Mouse (Mus musculus): Measurements from ENCODE around the gene Trim10. TPM values are rescaled to one million over a fixed set of nuclear protein-coding genes. Genes with fewer than 3 reads are reported as not detected.

The Trim10 gene
- polyA plus RNA-seq, 1 experiment from 2014 or later = 6.7 TPM

DNA sequence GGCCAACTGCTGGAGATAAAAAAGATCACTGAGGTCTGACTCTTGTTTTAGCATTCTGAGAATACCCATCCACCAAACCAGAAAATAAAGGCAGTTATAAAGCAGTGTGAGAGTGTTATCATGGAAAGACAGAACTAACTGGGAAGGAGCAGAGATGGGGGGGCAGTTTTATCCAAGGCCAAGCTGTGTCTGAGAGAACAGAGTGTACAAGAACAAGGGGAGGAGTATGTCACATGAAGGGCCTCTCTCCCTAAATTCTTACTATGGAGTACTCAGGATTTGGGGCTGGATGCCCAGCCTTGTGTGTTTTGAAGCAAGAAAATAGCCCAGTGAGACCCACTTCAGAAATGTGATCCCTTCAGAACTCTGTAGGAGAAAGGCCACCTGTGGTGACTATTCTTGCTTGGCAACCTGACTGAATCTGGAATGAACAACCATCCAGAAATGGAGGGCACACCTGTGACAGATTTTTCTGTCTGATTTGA lies 28.4 kb upstream of the Trim10 start:
- H3K36me3 ChIP-seq = peaks cover 8% of the 10 kb centered on the region; the same call in 1 of the 2 replicates
- H3K4me1 ChIP-seq (replicated peaks) = peaks cover 13% of the 10 kb centered on the region
- no peaks in the 10 kb centered on the region for H3K27me3 ChIP-seq (ENCODE audit: insufficient read depth, poor library complexity, severe bottlenecking)
- no peaks in the 10 kb centered on the region for H3K9me3 ChIP-seq
- H3K4me3 ChIP-seq = no peak overlapping the region
- H3K27ac ChIP-seq = no peak overlapping the region
- DNase-seq (ENCODE audit: low spot score) = no peak

DNA sequence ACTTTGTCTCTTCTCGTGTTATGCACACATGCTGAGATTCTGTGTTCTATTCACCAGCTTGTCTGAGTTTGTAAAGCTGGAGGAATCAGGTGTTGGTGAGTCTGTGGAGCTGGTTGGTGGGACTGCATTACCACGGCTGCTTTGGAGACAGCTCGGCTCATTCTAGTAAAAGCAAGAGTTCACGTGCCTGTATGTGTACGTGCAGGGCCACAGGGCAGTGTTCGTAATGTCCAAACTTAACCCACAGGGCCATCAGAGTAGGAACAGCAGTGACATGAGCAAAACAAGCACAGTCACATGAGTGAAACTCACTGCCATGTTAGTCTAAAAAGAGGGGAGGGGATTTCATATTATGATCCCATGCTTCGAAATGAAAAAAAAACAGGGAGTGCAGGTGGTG lies 25.7 kb upstream of the Trim10 start:
- no peaks in the 10 kb centered on the region for H3K27me3 ChIP-seq (ENCODE audit: insufficient read depth, poor library complexity, severe bottlenecking)
- H3K4me3 ChIP-seq = no peak overlapping the region
- no peaks in the 10 kb centered on the region for H3K9me3 ChIP-seq
- no peaks in the 10 kb centered on the region for H3K4me1 ChIP-seq (replicated peaks)
- H3K27ac ChIP-seq = no peak overlapping the region
- WGBS = 86% methylated on average over 7 of the region's 7 CpGs
- H3K36me3 ChIP-seq = peaks cover 8% of the 10 kb centered on the region; the same call in 1 of the 2 replicates
- no peak for DNase-seq (ENCODE audit: low spot score)

DNA sequence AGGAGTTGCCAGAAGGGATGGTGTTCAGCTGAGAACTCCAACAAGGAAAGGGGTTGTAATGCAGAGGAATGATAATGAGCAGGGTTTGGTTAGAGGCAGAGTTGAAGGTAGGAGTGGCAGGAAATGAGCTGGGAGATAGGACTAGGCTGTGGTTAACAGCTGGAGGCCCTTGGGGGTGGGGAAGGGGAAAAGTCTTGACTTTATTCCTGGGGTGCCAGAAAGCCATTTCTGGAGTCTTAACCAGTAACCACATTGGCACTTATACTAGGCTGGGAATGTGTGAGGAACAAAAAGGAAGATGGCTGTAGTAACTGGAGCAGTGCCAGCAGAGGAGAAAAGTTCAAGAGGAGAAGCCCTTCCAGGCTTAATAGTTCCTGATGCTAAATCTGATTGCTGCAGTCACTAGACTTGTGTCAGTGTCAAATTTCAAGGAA lies 25.1 kb upstream of the Trim10 start:
- no peaks in the 10 kb centered on the region for H3K27me3 ChIP-seq (ENCODE audit: insufficient read depth, poor library complexity, severe bottlenecking)
- H3K4me1 ChIP-seq (replicated peaks) = no peaks in the 10 kb centered on the region
- H3K36me3 ChIP-seq = peaks cover 8% of the 10 kb centered on the region; the same call in 1 of the 2 replicates
- no peaks in the 10 kb centered on the region for H3K9me3 ChIP-seq
- H3K4me3 ChIP-seq = no peak overlapping the region
- no peak for DNase-seq (ENCODE audit: low spot score)
- H3K27ac ChIP-seq = no peak overlapping the region

DNA sequence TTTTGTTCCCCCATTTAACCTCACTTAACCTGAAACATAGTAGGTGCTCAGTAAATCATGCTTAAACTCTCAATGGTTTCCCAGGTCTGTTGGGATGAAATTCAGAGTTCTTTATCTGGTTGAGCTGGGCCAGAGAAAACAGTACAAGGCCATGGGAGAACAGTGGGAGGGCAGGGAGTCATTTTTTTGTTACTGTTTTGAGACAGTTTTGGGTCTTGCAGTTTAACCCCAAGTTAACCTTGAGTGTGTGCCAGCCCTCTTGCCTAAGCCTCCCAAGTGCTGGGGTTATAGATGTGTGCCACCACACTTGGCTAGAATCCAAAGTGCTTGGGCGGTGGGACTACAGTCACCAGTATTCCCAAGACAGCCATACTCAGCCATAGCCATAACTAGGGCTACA lies 24.6 kb upstream of the Trim10 start:
- Histone ChIP-seq H3K4me1 (replicated peaks) (no peaks in the 10 kb centered on the region), H3K27ac (no peak overlapping the region), H3K27me3 (ENCODE audit: insufficient read depth, poor library complexity, severe bottlenecking) (no peaks in the 10 kb centered on the region), H3K9me3 (no peaks in the 10 kb centered on the region), H3K36me3 (peaks cover 8% of the 10 kb centered on the region; the same call in 1 of the 2 replicates), H3K4me3 (no peak overlapping the region)
- WGBS = 100% methylated on average over 1 of the region's 1 CpGs
- no peak for DNase-seq (ENCODE audit: low spot score)

DNA sequence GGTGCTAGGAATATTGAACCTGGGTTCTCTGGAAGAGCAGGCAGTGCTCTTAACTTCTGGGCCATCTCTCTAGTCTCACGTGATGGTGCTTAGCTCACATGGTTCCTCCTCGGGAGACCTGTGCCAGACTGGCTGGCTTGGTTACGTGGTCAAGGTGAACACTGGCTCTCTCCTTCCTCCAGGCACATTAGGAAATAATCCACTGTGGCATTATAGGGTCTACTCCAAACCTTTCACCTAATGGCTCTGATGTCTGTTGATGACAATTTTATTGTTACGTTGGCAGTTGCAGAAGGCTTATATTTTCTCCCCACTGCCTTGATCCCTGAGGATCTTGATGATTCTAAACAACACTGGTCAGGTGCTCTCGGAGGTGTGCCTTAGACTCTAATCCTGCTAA lies 20.5 kb upstream of the Trim10 start:
- DNase-seq (ENCODE audit: low spot score) = no peak
- Histone ChIP-seq H3K4me3 (no peak overlapping the region), H3K27me3 (ENCODE audit: insufficient read depth, poor library complexity, severe bottlenecking) (no peaks in the 10 kb centered on the region), H3K36me3 (peaks cover 38% of the 10 kb centered on the region), H3K4me1 (replicated peaks) (no peaks in the 10 kb centered on the region), H3K9me3 (no peaks in the 10 kb centered on the region), H3K27ac (no peak overlapping the region)
- WGBS = 91% methylated on average over 5 of the region's 5 CpGs

DNA sequence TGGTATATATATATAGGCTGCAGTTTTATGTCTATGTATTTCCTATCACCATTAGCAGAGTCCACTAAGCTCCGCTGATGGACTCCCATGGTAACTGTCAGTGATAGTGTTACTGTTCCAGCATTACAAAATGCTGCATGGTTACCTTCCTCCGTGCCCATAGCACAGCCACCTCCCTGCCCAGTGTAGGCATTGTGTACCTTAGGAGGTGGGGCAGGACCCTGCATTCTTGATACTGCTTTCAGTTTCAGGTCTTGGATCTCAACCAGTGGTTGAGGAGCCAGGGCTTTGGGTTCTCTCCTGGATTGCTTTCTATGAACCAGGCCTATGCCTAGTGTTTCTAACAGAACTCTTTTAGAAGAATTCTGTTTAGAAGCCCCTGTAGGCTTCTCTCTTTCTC lies 19.4 kb upstream of the Trim10 start:
- no peaks in the 10 kb centered on the region for H3K4me1 ChIP-seq (replicated peaks)
- 96% methylated on average over 2 of the region's 2 CpGs for WGBS
- no peaks in the 10 kb centered on the region for H3K27me3 ChIP-seq (ENCODE audit: insufficient read depth, poor library complexity, severe bottlenecking)
- H3K36me3 ChIP-seq = peaks cover 46% of the 10 kb centered on the region
- no peak for DNase-seq (ENCODE audit: low spot score)
- no peak overlapping the region for H3K4me3 ChIP-seq
- no peak overlapping the region for H3K27ac ChIP-seq
- H3K9me3 ChIP-seq = no peaks in the 10 kb centered on the region

DNA sequence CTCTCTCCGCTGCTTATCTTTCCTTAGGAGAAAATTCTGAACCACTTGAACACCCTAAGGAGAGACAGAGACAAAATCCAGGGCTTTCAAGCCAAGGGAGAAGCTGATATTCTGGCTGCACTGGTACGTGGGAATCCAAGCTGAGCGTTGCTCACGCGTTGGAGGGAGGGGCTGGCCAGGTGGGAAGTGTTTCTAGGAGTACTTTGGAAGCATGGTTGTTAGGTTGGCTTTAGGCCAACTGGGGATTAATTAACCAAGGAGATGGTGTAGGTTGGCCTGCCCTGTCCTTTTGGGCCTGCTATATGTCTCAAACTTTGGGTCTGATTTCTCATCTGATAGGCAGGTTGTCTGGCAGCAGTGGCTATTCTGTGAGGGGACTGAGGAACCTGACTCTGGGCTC lies 18.2 kb upstream of the Trim10 start:
- Histone ChIP-seq H3K36me3 (peaks cover 57% of the 10 kb centered on the region), H3K9me3 (no peaks in the 10 kb centered on the region), H3K4me3 (no peak overlapping the region), H3K4me1 (replicated peaks) (no peaks in the 10 kb centered on the region), H3K27ac (no peak overlapping the region), H3K27me3 (ENCODE audit: insufficient read depth, poor library complexity, severe bottlenecking) (no peaks in the 10 kb centered on the region)
- DNase-seq (ENCODE audit: low spot score) = no peak
- 93% methylated on average over 5 of the region's 5 CpGs for WGBS

DNA sequence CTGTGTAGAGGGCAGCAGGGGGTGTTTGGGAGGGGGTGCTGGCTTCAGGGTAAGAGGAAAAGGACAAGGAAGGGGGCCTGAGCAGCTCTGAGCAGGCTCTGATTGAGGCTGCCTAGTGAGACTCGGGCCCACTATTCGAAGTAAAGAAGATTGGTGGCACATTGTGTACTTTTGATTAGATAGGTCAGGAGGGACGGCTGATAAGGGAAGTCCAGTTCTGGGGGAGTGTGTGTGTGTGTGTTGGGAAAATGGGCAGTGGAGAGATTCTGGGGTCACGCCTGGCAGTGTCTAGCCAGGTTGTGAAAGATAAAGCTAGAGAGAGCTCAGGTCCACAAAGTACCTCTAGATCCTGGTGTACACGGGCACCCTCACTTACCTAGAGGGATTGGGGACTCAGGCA lies 17.7 kb upstream of the Trim10 start:
- Histone ChIP-seq H3K27me3 (ENCODE audit: insufficient read depth, poor library complexity, severe bottlenecking) (no peaks in the 10 kb centered on the region), H3K36me3 (peaks cover 62% of the 10 kb centered on the region), H3K27ac (no peak overlapping the region), H3K4me3 (no peak overlapping the region), H3K9me3 (no peaks in the 10 kb centered on the region), H3K4me1 (replicated peaks) (no peaks in the 10 kb centered on the region)
- 88% methylated on average over 5 of the region's 5 CpGs for WGBS
- DNase-seq (ENCODE audit: low spot score) = no peak

DNA sequence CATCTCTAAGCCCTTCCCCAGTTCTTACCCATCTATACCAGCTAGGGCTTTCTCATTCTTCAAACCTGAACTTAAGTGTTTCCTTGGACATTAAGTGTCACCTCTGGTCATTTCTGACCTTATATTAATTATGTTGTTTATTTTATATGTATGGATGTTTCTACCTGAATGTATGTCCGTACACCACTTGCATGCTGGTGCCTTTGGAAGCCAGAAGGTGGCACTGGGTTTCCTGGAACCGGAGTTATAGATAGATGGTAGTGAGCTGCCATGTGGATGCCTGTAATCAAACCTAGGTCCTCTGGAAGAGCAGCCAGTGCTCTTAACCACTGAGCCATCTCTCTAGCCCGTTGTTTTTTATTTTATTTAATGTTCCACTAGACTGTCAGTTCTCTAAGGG lies 13.9 kb upstream of the Trim10 start:
- no peaks in the 10 kb centered on the region for H3K4me1 ChIP-seq (replicated peaks)
- H3K36me3 ChIP-seq = peaks cover 93% of the 10 kb centered on the region
- H3K27ac ChIP-seq = no peak overlapping the region
- H3K9me3 ChIP-seq = no peaks in the 10 kb centered on the region
- 92% methylated on average over 3 of the region's 3 CpGs for WGBS
- H3K27me3 ChIP-seq (ENCODE audit: insufficient read depth, poor library complexity, severe bottlenecking) = no peaks in the 10 kb centered on the region
- no peak overlapping the region for H3K4me3 ChIP-seq
- no peak for DNase-seq (ENCODE audit: low spot score)

DNA sequence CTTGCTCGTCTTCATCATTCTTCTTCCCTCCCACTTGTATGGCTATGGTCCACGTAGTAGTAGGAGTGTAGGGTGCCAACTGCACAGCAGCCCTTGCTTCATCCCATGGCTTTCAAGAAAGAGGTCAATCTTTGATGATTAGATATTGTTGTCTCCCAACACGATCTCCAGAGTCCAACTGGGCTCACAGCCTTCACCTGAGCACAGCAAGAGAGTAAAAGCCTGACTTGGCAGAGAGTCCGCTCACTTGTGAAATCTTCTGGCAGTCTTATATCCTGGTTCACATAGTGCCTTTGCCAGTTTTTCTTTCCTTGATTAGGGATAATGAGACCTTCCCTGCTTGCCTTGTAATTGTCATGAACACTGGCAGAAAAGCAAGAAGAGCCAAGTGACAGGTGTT lies 13.1 kb upstream of the Trim10 start:
- peaks cover 86% of the 10 kb centered on the region for H3K36me3 ChIP-seq

DNA sequence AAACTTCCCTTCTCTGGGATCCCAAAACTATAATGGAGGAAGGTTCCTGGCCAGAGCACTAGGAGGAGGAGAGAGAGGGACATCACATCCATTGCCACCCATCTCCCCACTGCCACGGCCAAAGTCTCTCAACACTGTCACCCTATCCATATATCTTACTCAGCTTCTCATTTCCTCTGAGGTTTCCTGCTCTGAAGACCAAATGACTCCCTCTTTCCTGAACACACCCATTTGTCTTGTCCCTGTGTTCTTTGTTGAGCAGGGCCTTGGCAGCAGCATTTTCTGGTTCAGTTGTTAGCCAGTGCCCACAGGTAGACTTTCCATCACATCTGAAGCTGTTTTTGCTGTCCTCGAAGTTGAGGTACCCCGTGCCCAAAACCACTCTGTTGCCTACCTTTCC lies 11.2 kb upstream of the Trim10 start:
- Histone ChIP-seq H3K4me1 (replicated peaks) (no peaks in the 10 kb centered on the region), H3K4me3 (no peak overlapping the region), H3K9me3 (no peaks in the 10 kb centered on the region), H3K27ac (no peak overlapping the region), H3K27me3 (ENCODE audit: insufficient read depth, poor library complexity, severe bottlenecking) (no peaks in the 10 kb centered on the region), H3K36me3 (peaks cover 66% of the 10 kb centered on the region)
- DNase-seq (ENCODE audit: low spot score) = no peak
- 92% methylated on average over 3 of the region's 3 CpGs for WGBS

More for the DNA sequence above, 13.1 kb upstream of the Trim10 start:
- DNase-seq (ENCODE audit: low spot score) = no peak
- Histone ChIP-seq H3K4me1 (replicated peaks) (no peaks in the 10 kb centered on the region), H3K9me3 (no peaks in the 10 kb centered on the region), H3K27ac (no peak overlapping the region), H3K4me3 (no peak overlapping the region), H3K27me3 (ENCODE audit: insufficient read depth, poor library complexity, severe bottlenecking) (no peaks in the 10 kb centered on the region)
- 94% methylated on average over 4 of the region's 4 CpGs for WGBS

DNA sequence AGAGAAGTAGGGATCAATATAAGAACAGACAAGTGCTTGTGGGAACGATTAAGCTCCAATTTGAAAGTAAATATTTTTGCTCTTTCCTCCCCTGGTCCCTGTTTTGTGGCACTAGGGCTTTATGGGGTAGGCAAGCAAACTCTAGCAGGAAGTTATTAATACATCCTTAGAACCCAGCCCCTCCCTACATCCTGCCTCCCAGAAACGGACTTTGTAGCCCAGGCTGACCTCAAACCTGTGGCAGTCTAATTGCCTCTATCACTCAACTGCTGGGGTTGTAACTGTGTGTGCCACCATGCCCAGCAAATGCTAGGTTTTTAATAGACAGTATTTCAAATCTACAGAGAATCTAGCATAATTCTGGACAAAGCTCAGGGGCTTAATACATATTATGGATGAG lies 7.7 kb upstream of the Trim10 start:
- DNase-seq (ENCODE audit: low spot score) = no peak
- Histone ChIP-seq H3K4me3 (no peak overlapping the region), H3K4me1 (replicated peaks) (peaks cover 2% of the 10 kb centered on the region), H3K27me3 (ENCODE audit: insufficient read depth, poor library complexity, severe bottlenecking) (peaks cover 8% of the 10 kb centered on the region), H3K27ac (no peak overlapping the region), H3K36me3 (peaks cover 34% of the 10 kb centered on the region), H3K9me3 (no peaks in the 10 kb centered on the region)
- WGBS = 76% methylated on average over 2 of the region's 2 CpGs

DNA sequence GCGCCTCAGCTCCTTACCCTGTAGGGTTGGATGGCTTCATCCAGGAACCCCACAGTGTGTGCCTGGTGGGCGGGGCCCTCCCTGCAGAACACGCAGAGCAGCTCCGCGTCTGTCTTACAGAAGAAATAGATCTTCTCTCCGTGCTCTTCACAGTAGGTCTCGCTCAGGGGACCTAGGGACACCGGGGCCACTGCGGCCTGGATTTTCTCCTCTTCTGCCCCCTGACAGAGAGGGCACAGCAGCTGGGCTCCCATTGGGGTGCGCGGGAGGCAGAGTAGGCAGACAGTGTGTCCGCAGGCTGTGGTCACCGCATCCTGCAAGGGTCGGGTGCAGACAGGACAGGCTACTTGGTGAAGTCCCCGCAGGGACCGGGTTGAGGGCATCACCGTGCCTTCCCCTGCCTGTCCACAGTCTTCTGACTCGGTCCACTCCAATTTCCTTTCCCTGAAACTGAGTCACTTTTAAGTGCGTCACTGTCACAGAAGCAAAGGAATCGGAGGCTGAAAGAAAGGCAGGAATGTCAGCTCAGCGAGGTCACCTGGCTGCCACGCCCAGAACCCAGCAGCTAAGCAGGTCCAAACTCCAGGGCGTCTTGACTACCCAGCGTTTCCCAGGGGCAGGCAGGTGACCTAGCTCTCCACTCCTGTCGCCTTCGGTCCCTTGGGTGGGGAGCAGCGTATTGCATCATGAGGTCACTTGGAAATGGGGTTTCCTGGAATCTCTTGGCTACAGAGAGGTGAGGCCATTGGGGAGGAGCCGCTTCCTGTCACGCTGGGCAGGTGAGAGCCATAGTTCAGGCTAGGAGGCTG lies 2.5 kb upstream of the Trim10 start, which contains the start of gene Trim15:
Gene Trim15 (minus strand): TSS at position 492 of the 809 bp plus-strand sequence.
- 15% methylated on average over 29 of the region's 29 CpGs for WGBS
- DNase-seq (ENCODE audit: low spot score) = no peak
- no peaks in the 10 kb centered on the region for H3K9me3 ChIP-seq
- H3K27me3 ChIP-seq (ENCODE audit: insufficient read depth, poor library complexity, severe bottlenecking) = peaks cover 22% of the 10 kb centered on the region
- peak within 1 kb of the TSS; percentile 42 for H3K4me3 ChIP-seq
- no peaks in the 10 kb centered on the region for H3K36me3 ChIP-seq
- H3K4me1 ChIP-seq (replicated peaks) = peaks cover 9% of the 10 kb centered on the region
- peak within 1 kb of the TSS; percentile 23; the same call in 1 of the 2 replicates for H3K27ac ChIP-seq
